In genomic region chr2:130294218-130294935, GRCm38 (mm10) we compare ENCODE assay signal across 10 mouse cellular contexts. TPM values are rescaled to one million over a fixed set of nuclear protein-coding genes. Genes with fewer than 3 reads are reported as not detected.
DNase-seq lines count a peak whose midpoint lies in the region; ATAC-seq and TF ChIP-seq lines count a peak whose summit lies in the region.
"Had no signal": no experiment of that assay in that cellular context is flagged by ENCODE, and none has a peak within 500 bp of the region (broad histone marks: within the 10 kb centered on the region; RNA-seq: fewer than 3 reads in every experiment).

No protein-coding gene starts in this region.

- no peak for TF ChIP-seq EP300 in liver, postnatal 0 days (IDR thresholded peaks at IDR 0.05; ENCODE audit: low read depth)

- no peak for TF ChIP-seq CTCF in liver, postnatal 0 days (IDR thresholded peaks at IDR 0.05; ENCODE audit: low read depth)

- intact Hi-C loops in heart, postnatal 14 days (cut with DNase I): no loop called here

- no peaks in the 10 kb centered on the region for H3K9me3 ChIP-seq in heart, embryonic 13.5 days
- no peaks in the 10 kb centered on the region for H3K9me3 ChIP-seq in heart, embryonic 16.5 days (replicated peaks; ENCODE audit: control insufficient read depth, low read length)
- no peaks in the 10 kb centered on the region for H3K9me3 ChIP-seq in liver, postnatal 0 days (ENCODE audit: low read length)

- no peak for ATAC-seq in heart, embryonic 13.5 days (ENCODE audit: extremely low read depth, insufficient number of reproducible peaks, low FRiP score, low TSS enrichment)
- ATAC-seq in heart, embryonic 16.5 days (replicated peaks; ENCODE audit: extremely low read depth, insufficient read depth, low FRiP score): no peak
- ATAC-seq in liver, postnatal 0 days: no peak

- 9% methylated on average over 20 of the region's 20 CpGs for WGBS in heart, embryonic 13.5 days
- WGBS in heart, embryonic 16.5 days: 9% methylated on average over 20 of the region's 20 CpGs
- 9% methylated on average over 20 of the region's 20 CpGs for WGBS in liver, postnatal 0 days (ENCODE audit: insufficient replicate concordance)

- no peak overlapping the region for H3K27ac ChIP-seq in heart, embryonic 13.5 days (replicated peaks)
- no peak overlapping the region for H3K27ac ChIP-seq in heart, embryonic 16.5 days (ENCODE audit: low read length)
- no peak overlapping the region for H3K27ac ChIP-seq in liver, postnatal 0 days (ENCODE audit: low read depth)

- H3K4me1 ChIP-seq in heart, embryonic 13.5 days: peaks cover 34% of the 10 kb centered on the region
- H3K4me1 ChIP-seq in heart, embryonic 16.5 days (ENCODE audit: control insufficient read depth, insufficient read depth, low read length): no peaks in the 10 kb centered on the region; the same call in 1 of the 2 replicates
- peaks cover 2% of the 10 kb centered on the region; the same call in 1 of the 2 replicates for H3K4me1 ChIP-seq in liver, postnatal 0 days (ENCODE audit: insufficient read depth)

- H3K27me3 ChIP-seq in heart, embryonic 13.5 days (replicated peaks): peaks cover 70% of the 10 kb centered on the region
- peaks cover 37% of the 10 kb centered on the region for H3K27me3 ChIP-seq in heart, embryonic 16.5 days (ENCODE audit: control insufficient read depth, insufficient read depth, low read length)
- H3K27me3 ChIP-seq in liver, postnatal 0 days (ENCODE audit: insufficient read depth, low read length): peaks cover 64% of the 10 kb centered on the region
- H3K27me3 ChIP-seq: Patski had no signal

- peak overlapping the region; percentile 89 for H3K9ac ChIP-seq in heart, embryonic 13.5 days
- peak overlapping the region; percentile 74 for H3K9ac ChIP-seq in heart, embryonic 16.5 days (ENCODE audit: low read length)
- no peak overlapping the region for H3K9ac ChIP-seq in liver, postnatal 0 days (replicated peaks)

- DNase-seq in heart, postnatal 14 days: no peak
- DNase-seq in R1 (ENCODE audit: low read depth, low spot score): peak; percentile 49
- no peak for DNase-seq in liver, postnatal 0 days
- no peak for DNase-seq in cerebellum, adult 9-11 months
- no peak for DNase-seq in layer of hippocampus, postnatal 36 days
- no peak for DNase-seq in urinary bladder, postnatal 14 days (ENCODE audit: low spot score)

- H3K4me2 ChIP-seq in heart, embryonic 13.5 days: peak overlapping the region; percentile 79
- peak overlapping the region; percentile 76 for H3K4me2 ChIP-seq in heart, embryonic 16.5 days (ENCODE audit: low read depth, low read length)
- peak overlapping the region; percentile 76 for H3K4me2 ChIP-seq in liver, postnatal 0 days (ENCODE audit: low read depth, low read length)

- H3K4me3 ChIP-seq in heart, embryonic 13.5 days: peak overlapping the region; percentile 80
- peak overlapping the region; percentile 68 for H3K4me3 ChIP-seq in heart, embryonic 16.5 days (ENCODE audit: low read length)
- H3K4me3 ChIP-seq in liver, postnatal 0 days (ENCODE audit: low read depth, low read length): peak overlapping the region; percentile 56

- H3K36me3 ChIP-seq in heart, embryonic 13.5 days: 0 out of 2 replicates have a peak, but pooled peaks cover 6% of the 10 kb centered on the region
- no peaks in the 10 kb centered on the region for H3K36me3 ChIP-seq in heart, embryonic 16.5 days (ENCODE audit: control insufficient read depth, insufficient read depth)
- no peaks in the 10 kb centered on the region for H3K36me3 ChIP-seq in liver, postnatal 0 days (replicated peaks; ENCODE audit: insufficient read depth, low read length)

RNA-seq across cellular contexts. Expression of gene Ebf4, which starts 0.6 kb away (rescaled TPM):
- polyA plus RNA-seq in heart, embryonic 13.5 days (2015; fragmentation: Nextera tagmentation; extraction: Ambion mirVana): 0.39 and 0.64 TPM in 2 replicates
- total RNA-seq in heart, postnatal 14 days (2021): 1 to 10 TPM in 1 of 2 experiments, under 1 TPM in 1; 0.68 to 1.1 TPM
- polyA plus RNA-seq in heart, embryonic 16.5 days (2015; fragmentation: Nextera tagmentation; extraction: Ambion mirVana): 0.30 and 0.43 TPM in 2 replicates
- 0.08 and 0.11 TPM in 2 replicates for polyA plus RNA-seq in liver, postnatal 0 days (2015; fragmentation: Nextera tagmentation; extraction: Ambion mirVana)
- total RNA-seq in layer of hippocampus, postnatal 36 days (2021): 10 to 100 TPM; 11.4 to 11.7 TPM
- total RNA-seq: granulocyte monocyte progenitor cell, adult 5-6 weeks had no signal

RNA-seq across cellular contexts. Expression of gene Idh3b, which starts 10.0 kb away (rescaled TPM):
- polyA plus RNA-seq in heart, embryonic 13.5 days (2015; fragmentation: Nextera tagmentation; extraction: Ambion mirVana): 237 and 266 TPM in 2 replicates
- 100 to 1,000 TPM; 678 to 685 TPM for total RNA-seq in heart, postnatal 14 days (2021)
- polyA plus RNA-seq in heart, embryonic 16.5 days (2015; fragmentation: Nextera tagmentation; extraction: Ambion mirVana): 346 and 357 TPM in 2 replicates
- 114 and 116 TPM in 2 replicates for polyA plus RNA-seq in liver, postnatal 0 days (2015; fragmentation: Nextera tagmentation; extraction: Ambion mirVana)
- total RNA-seq in layer of hippocampus, postnatal 36 days (2021): 100 to 1,000 TPM; 329 to 336 TPM

RNA-seq across cellular contexts. Expression of gene Nop56, which starts 20.1 kb away (rescaled TPM):
- 143 and 152 TPM in 2 replicates for polyA plus RNA-seq in heart, embryonic 13.5 days (2015; fragmentation: Nextera tagmentation; extraction: Ambion mirVana)
- total RNA-seq in heart, postnatal 14 days (2021): 10 to 100 TPM; 35.0 to 36.9 TPM
- 138 and 159 TPM in 2 replicates for polyA plus RNA-seq in heart, embryonic 16.5 days (2015; fragmentation: Nextera tagmentation; extraction: Ambion mirVana)
- polyA plus RNA-seq in liver, postnatal 0 days (2015; fragmentation: Nextera tagmentation; extraction: Ambion mirVana): 79.4 and 91.2 TPM in 2 replicates
- 100 to 1,000 TPM; 143 to 144 TPM for total RNA-seq in layer of hippocampus, postnatal 36 days (2021)
